Comparison of ENCODE assay signal across 27 mouse cellular contexts in genomic region chr10:117547275-117547674, GRCm38 (mm10).
DNase-seq lines count a peak whose midpoint lies in the region; ATAC-seq and TF ChIP-seq lines count a peak whose summit lies in the region.
"Had no signal": no experiment of that assay in that cellular context is flagged by ENCODE, and none has a peak within 500 bp of the region (broad histone marks: within the 10 kb centered on the region; RNA-seq: fewer than 3 reads in every experiment).

No protein-coding gene starts in this region.

- ATAC-seq in embryonic facial prominence, embryonic 14.5 days (ENCODE audit: low read depth): no peak
- peak; percentile 85 for ATAC-seq in lung, postnatal 0 days
- ATAC-seq: activated CD4-positive, CD25-positive, alpha-beta regulatory T cell, adult 4 months; forebrain, embryonic 13.5 days; intestine, postnatal 0 days; midbrain, embryonic 13.5 days had no signal

- H3K27me3 ChIP-seq in liver, adult 2 months (ENCODE audit: control insufficient read depth, insufficient read depth, low read length): no peaks in the 10 kb centered on the region
- H3K27me3 ChIP-seq in embryonic facial prominence, embryonic 10.5 days (replicated peaks; ENCODE audit: low read depth, poor library complexity, severe bottlenecking): no peaks in the 10 kb centered on the region; the same call in 1 of the 2 replicates
- no peaks in the 10 kb centered on the region for H3K27me3 ChIP-seq in embryonic facial prominence, embryonic 14.5 days (replicated peaks; ENCODE audit: control insufficient read depth, insufficient read depth, low read length)
- H3K27me3 ChIP-seq in lung, postnatal 0 days (replicated peaks; ENCODE audit: insufficient read depth, low read length): no peaks in the 10 kb centered on the region
- H3K27me3 ChIP-seq: forebrain, embryonic 13.5 days; liver, embryonic 13.5 days; midbrain, embryonic 13.5 days; stomach, embryonic 15.5 days had no signal

- H3K79me2 ChIP-seq in liver, adult 2 months (ENCODE audit: control insufficient read depth, insufficient read depth, low read length): no peaks in the 10 kb centered on the region

- TF ChIP-seq CTCF in liver, adult 2 months (IDR thresholded peaks at IDR 0.05; ENCODE audit: low read depth, low read length): no peak
- TF ChIP-seq CTCF in lung, postnatal 0 days (IDR thresholded peaks at IDR 0.05): no peak

- no peak overlapping the region for H3K27ac ChIP-seq in liver, adult 2 months (replicated peaks; ENCODE audit: insufficient read depth, low read depth, low read length)
- no peak overlapping the region for H3K27ac ChIP-seq in embryonic facial prominence, embryonic 10.5 days (replicated peaks)
- no peak overlapping the region for H3K27ac ChIP-seq in embryonic facial prominence, embryonic 14.5 days (replicated peaks; ENCODE audit: low read depth, low read length)
- H3K27ac ChIP-seq in lung, postnatal 0 days (ENCODE audit: low read length): peak overlapping the region; percentile 57; the same call in 1 of the 2 replicates
- H3K27ac ChIP-seq: forebrain, embryonic 13.5 days; heart, embryonic 10.5 days; hindbrain, embryonic 14.5 days; liver, embryonic 13.5 days; midbrain, embryonic 13.5 days; stomach, embryonic 15.5 days had no signal

- no peaks in the 10 kb centered on the region for H3K9me3 ChIP-seq in embryonic facial prominence, embryonic 10.5 days
- no peaks in the 10 kb centered on the region for H3K9me3 ChIP-seq in embryonic facial prominence, embryonic 14.5 days (ENCODE audit: control insufficient read depth, low read length)
- H3K9me3 ChIP-seq in lung, postnatal 0 days (ENCODE audit: low read length): no peaks in the 10 kb centered on the region
- H3K9me3 ChIP-seq: forebrain, embryonic 13.5 days; heart, embryonic 10.5 days; midbrain, embryonic 13.5 days; stomach, embryonic 15.5 days had no signal

- no peak overlapping the region for H3K9ac ChIP-seq in liver, adult 2 months (ENCODE audit: low read depth, low read length)
- H3K9ac ChIP-seq in embryonic facial prominence, embryonic 14.5 days (ENCODE audit: low read depth, low read length): no peak overlapping the region
- H3K9ac ChIP-seq in lung, postnatal 0 days (replicated peaks; ENCODE audit: low read depth): no peak overlapping the region
- H3K9ac ChIP-seq: forebrain, embryonic 13.5 days; hindbrain, embryonic 14.5 days; liver, embryonic 13.5 days; midbrain, embryonic 13.5 days; stomach, embryonic 15.5 days had no signal

- no peak for TF ChIP-seq POLR2A in liver, adult 2 months (IDR thresholded peaks at IDR 0.05; ENCODE audit: extremely low read depth, insufficient read depth, low read length)

- 77% methylated on average over 6 of the region's 6 CpGs for WGBS in liver, adult 2 months
- 41% methylated on average over 6 of the region's 6 CpGs for WGBS in embryonic facial prominence, embryonic 10.5 days
- 42% methylated on average over 6 of the region's 6 CpGs for WGBS in embryonic facial prominence, embryonic 14.5 days
- WGBS in lung, postnatal 0 days: 69% methylated on average over 6 of the region's 6 CpGs

- no peaks in the 10 kb centered on the region for H3K4me1 ChIP-seq in liver, adult 2 months (ENCODE audit: control insufficient read depth, insufficient read depth, low read length)
- H3K4me1 ChIP-seq in embryonic facial prominence, embryonic 10.5 days: peaks cover 14% of the 10 kb centered on the region
- H3K4me1 ChIP-seq in embryonic facial prominence, embryonic 14.5 days (ENCODE audit: control insufficient read depth, insufficient read depth, low read length): peaks cover 4% of the 10 kb centered on the region; the same call in 1 of the 2 replicates
- H3K4me1 ChIP-seq in lung, postnatal 0 days (ENCODE audit: insufficient read depth, low read depth, low read length): no peaks in the 10 kb centered on the region
- H3K4me1 ChIP-seq: forebrain, embryonic 13.5 days; heart, embryonic 10.5 days; liver, embryonic 13.5 days; midbrain, embryonic 13.5 days; stomach, embryonic 15.5 days had no signal

- H3K4me2 ChIP-seq in embryonic facial prominence, embryonic 14.5 days (ENCODE audit: low read depth, low read length): no peak overlapping the region
- no peak overlapping the region for H3K4me2 ChIP-seq in lung, postnatal 0 days (replicated peaks; ENCODE audit: low read depth, low read length)
- H3K4me2 ChIP-seq: forebrain, embryonic 13.5 days; hindbrain, embryonic 14.5 days; liver, embryonic 13.5 days; midbrain, embryonic 13.5 days; stomach, embryonic 15.5 days had no signal

- no peak overlapping the region for H3K4me3 ChIP-seq in liver, adult 2 months (ENCODE audit: insufficient read depth, low read depth, low read length)
- H3K4me3 ChIP-seq in embryonic facial prominence, embryonic 10.5 days: no peak overlapping the region
- no peak overlapping the region for H3K4me3 ChIP-seq in embryonic facial prominence, embryonic 14.5 days (ENCODE audit: low read depth, low read length)
- no peak overlapping the region for H3K4me3 ChIP-seq in lung, postnatal 0 days (ENCODE audit: low read depth, low read length)
- H3K4me3 ChIP-seq: forebrain, embryonic 13.5 days; heart, embryonic 10.5 days; liver, embryonic 13.5 days; midbrain, embryonic 13.5 days; stomach, embryonic 15.5 days had no signal

- DNase-seq in liver, adult 2 months (ENCODE audit: extremely low read depth, low read depth, low spot score): peak; percentile 49
- no peak for DNase-seq in liver
- DNase-seq in embryonic facial prominence, embryonic 10.5 days (ENCODE audit: low spot score): peak; percentile 30
- peak; percentile 58 for DNase-seq in embryonic facial prominence, embryonic 14.5 days (ENCODE audit: low spot score)
- DNase-seq in lung, postnatal 0 days (ENCODE audit: low spot score): peak; percentile 85
- DNase-seq in layer of hippocampus, postnatal 36 days: no peak
- no peak for DNase-seq in spleen, postnatal 14 days (ENCODE audit: low spot score in 2 of 2)
- no peak for DNase-seq in cerebellum, postnatal 36 days
- DNase-seq: adrenal gland, adult 2 months; adrenal gland, postnatal 36 days; B cell, adult 2 months; cerebellum, adult 18-20 months; cerebellum, postnatal 10 days; gastrocnemius, postnatal 10 days; heart, postnatal 4 days; kidney, adult 9 months; kidney, postnatal 14 days; left cerebral cortex, postnatal 4 days; liver, embryonic 13.5 days; right cerebral cortex, postnatal 14 days had no signal

- TF ChIP-seq EP300 in lung, postnatal 0 days (IDR thresholded peaks at IDR 0.05): peak; percentile 61

- H3K36me3 ChIP-seq in liver, adult 2 months (ENCODE audit: control insufficient read depth, insufficient read depth, low read length): no peaks in the 10 kb centered on the region
- H3K36me3 ChIP-seq in embryonic facial prominence, embryonic 10.5 days (replicated peaks): no peaks in the 10 kb centered on the region
- no peaks in the 10 kb centered on the region for H3K36me3 ChIP-seq in embryonic facial prominence, embryonic 14.5 days (ENCODE audit: control insufficient read depth, insufficient read depth, low read length)
- no peaks in the 10 kb centered on the region for H3K36me3 ChIP-seq in lung, postnatal 0 days (ENCODE audit: insufficient read depth, low read length)
- H3K36me3 ChIP-seq: heart, embryonic 10.5 days; liver, embryonic 13.5 days; midbrain, embryonic 13.5 days; stomach, embryonic 15.5 days had no signal

Comparison
In these comparisons a context has a peak if more than half of its experiments do, and no peak if none do; other contexts are left out.
1. DNase-seq: peak in liver, adult 2 months (single experiment), embryonic facial prominence, embryonic 10.5 days (single experiment), embryonic facial prominence, embryonic 14.5 days (single experiment) and lung, postnatal 0 days (single experiment); none in liver (single experiment), layer of hippocampus, postnatal 36 days (0 of 2), spleen, postnatal 14 days (0 of 2) and cerebellum, postnatal 36 days (0 of 2).